Mouse (Mus musculus): ENCODE data around the gene Cdkl4.

DNA sequence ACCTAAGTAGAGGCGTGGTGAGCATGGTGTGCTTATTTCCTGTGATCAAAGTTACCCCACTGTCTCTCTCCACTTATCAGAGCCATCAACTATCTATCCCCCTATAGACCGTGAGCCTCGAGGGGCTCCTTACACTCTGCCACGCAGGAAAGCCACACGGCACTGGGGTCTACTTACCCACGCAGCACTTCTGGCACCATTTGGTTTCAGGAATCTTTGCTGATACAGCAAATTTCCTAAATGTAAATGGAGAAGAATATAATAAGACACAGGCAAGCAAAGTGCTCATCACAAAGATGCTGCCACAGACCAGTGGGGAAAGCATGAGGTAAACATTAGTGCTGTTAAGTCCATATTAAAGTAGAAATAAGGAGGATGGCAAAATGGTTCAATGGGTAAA is 26.2 kb upstream of the Cdkl4 start:
- no peak for TF ChIP-seq CTCF (IDR thresholded peaks at IDR 0.05; ENCODE audit: borderline replicate concordance, control insufficient read depth, extremely low read depth, insufficient read depth, low read length, poor library complexity)
- TF ChIP-seq POLR2A (IDR thresholded peaks at IDR 0.05; ENCODE audit: control insufficient read depth, extremely low read depth, insufficient read depth, low read length, poor library complexity): no peak
